8 mouse cellular contexts compared by ENCODE assay signal in the genomic region with DNA sequence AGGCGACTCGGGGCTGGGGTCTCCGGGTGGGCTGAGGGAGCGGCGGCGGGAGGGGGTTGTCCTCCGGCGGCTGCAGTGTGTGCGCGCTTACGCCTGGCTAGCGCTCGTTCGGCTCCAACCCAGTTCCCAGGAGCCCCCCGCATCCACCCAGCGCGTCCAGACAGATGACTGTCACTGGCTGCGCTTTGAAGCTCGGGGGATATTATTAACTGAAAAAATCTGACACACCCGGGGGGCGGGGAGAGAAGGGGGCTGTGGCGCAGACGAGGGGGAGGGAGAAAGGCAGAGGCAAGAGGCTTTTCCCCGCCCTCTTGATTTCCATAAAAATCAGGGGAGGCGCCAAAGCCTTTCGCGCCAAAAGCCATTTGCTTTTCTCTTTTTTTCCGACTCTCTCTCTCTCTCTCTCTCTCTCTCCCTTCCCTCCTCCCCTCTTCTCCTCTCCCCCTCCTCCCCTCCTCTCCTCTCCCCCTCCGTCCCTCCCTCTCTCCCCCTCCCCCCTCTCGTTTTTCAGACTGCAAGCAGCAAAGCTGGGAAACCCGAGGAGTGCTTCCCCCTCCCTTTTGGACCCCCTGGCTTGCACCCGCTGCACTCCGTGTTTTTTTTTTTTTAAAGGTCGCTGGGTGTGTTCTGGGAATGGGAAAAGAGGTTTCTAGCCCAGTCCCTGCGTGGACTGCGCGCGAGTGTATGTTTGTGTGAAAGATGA. TPM values are rescaled to one million over a fixed set of nuclear protein-coding genes. Genes with fewer than 3 reads are reported as not detected.
DNase-seq lines count a peak whose midpoint lies in the region; ATAC-seq lines count a peak whose summit lies in the region.

TSS of gene Mycn (minus strand) at position 254 of the 703 bp plus-strand sequence.

- peaks cover 12% of the 10 kb centered on the region for H3K27me3 ChIP-seq in megakaryocyte, embryonic 14.5 days (replicated peaks)
- H3K27me3 ChIP-seq in embryonic facial prominence, embryonic 12.5 days: no peaks in the 10 kb centered on the region

- 0% methylated on average over 32 of the region's 38 CpGs for WGBS in embryonic facial prominence, embryonic 12.5 days

- H3K4me1 ChIP-seq in megakaryocyte, embryonic 14.5 days: peaks cover 43% of the 10 kb centered on the region
- H3K4me1 ChIP-seq in embryonic facial prominence, embryonic 12.5 days: peaks cover 15% of the 10 kb centered on the region

- peak within 1 kb of the TSS; percentile 90 for H3K9ac ChIP-seq in embryonic facial prominence, embryonic 12.5 days

- peaks cover 36% of the 10 kb centered on the region for H3K36me3 ChIP-seq in megakaryocyte, embryonic 14.5 days (replicated peaks; ENCODE audit: low read length)
- peaks cover 5% of the 10 kb centered on the region; the same call in 1 of the 2 replicates for H3K36me3 ChIP-seq in embryonic facial prominence, embryonic 12.5 days

- no peaks in the 10 kb centered on the region for H3K9me3 ChIP-seq in megakaryocyte, embryonic 14.5 days
- H3K9me3 ChIP-seq in embryonic facial prominence, embryonic 12.5 days: no peaks in the 10 kb centered on the region

- H3K27ac ChIP-seq in embryonic facial prominence, embryonic 12.5 days: peak within 1 kb of the TSS; percentile 93

- H3K4me2 ChIP-seq in embryonic facial prominence, embryonic 12.5 days (replicated peaks): peak within 1 kb of the TSS; percentile 93

- peak; percentile 73 to 81 for DNase-seq in heart, adult 9 months (ENCODE audit: low spot score in 2 of 2)
- peak; percentile 68 for DNase-seq in kidney, adult 9 months
- DNase-seq in liver: peak; percentile 80
- peak; percentile 23 for DNase-seq in naive thymus-derived CD4-positive, alpha-beta T cell, adult 2 months (ENCODE audit: low read depth)
- DNase-seq in testis, postnatal 10 days (ENCODE audit: low spot score): peak; percentile 90

- no peak for ATAC-seq in megakaryocyte, adult 5-6 weeks (ENCODE audit: poor library complexity, severe bottlenecking)
- peak; percentile 50 for ATAC-seq in embryonic facial prominence, embryonic 12.5 days (ENCODE audit: insufficient number of reproducible peaks, insufficient read depth, low FRiP score, low TSS enrichment)

- peak within 1 kb of the TSS; percentile 91 for H3K4me3 ChIP-seq in megakaryocyte, embryonic 14.5 days (replicated peaks)
- peak within 1 kb of the TSS; percentile 81 for H3K4me3 ChIP-seq in embryonic facial prominence, embryonic 12.5 days

RNA-seq across cellular contexts. Expression of gene Mycn, which starts in this region (rescaled TPM):
- polyA plus RNA-seq in megakaryocyte, embryonic 14.5 days (2012; ENCODE audit: insufficient read depth, low replicate concordance): 77.9 and 202 TPM in 2 replicates
- total RNA-seq in megakaryocyte, adult 5-6 weeks (2015): 0.16 and 0.67 TPM in 2 replicates
- total RNA-seq in megakaryocyte, adult 5-6 weeks (2017): 0.08 and 0.11 TPM in 2 replicates
- 72.0 and 73.7 TPM in 2 replicates for polyA plus RNA-seq in embryonic facial prominence, embryonic 12.5 days (2016; fragmentation: Nextera tagmentation; extraction: Ambion mirVana)

Comparison
In these comparisons a context has a peak if more than half of its experiments do, and no peak if none do; other contexts are left out.
1. DNase-seq: peak in every context shown above with its lines; median percentile 90 in testis, postnatal 10 days; 80 in liver; 77 in heart, adult 9 months; 68 in kidney, adult 9 months; 23 in naive thymus-derived CD4-positive, alpha-beta T cell, adult 2 months.